Mouse (Mus musculus): ENCODE measurements around the gene 4933427I04Rik.

GRCm38 (mm10) chr4:123860621-123861020 lies 1.1 kb downstream of the 4933427I04Rik start:
- TF ChIP-seq POLR2A (IDR thresholded peaks at IDR 0.05; ENCODE audit: insufficient read length, low read depth), result no peak
- TF ChIP-seq POLR2AphosphoS2 (IDR thresholded peaks at IDR 0.05; ENCODE audit: insufficient read length, low read depth), result no peak
- no peak for TF ChIP-seq USF1 (IDR thresholded peaks at IDR 0.05; ENCODE audit: low read depth)
- no peak for TF ChIP-seq MAX (IDR thresholded peaks at IDR 0.05; ENCODE audit: low read depth)
- TF ChIP-seq TCF3 (IDR thresholded peaks at IDR 0.05; ENCODE audit: insufficient read length, low read depth), result no peak
- TF ChIP-seq CEBPB (IDR thresholded peaks at IDR 0.05; ENCODE audit: insufficient read depth, poor library complexity, severe bottlenecking), result no peak
- no peak for TF ChIP-seq MYOG (IDR thresholded peaks at IDR 0.05; ENCODE audit: control insufficient read depth in 1 of 3, insufficient read depth in 1 of 3, insufficient read length in 2 of 3, low read depth in 2 of 3)
- no peak for TF ChIP-seq TCF12 (IDR thresholded peaks at IDR 0.05; ENCODE audit: insufficient read depth, poor library complexity, severe bottlenecking)
- TF ChIP-seq E2F4 (IDR thresholded peaks at IDR 0.05; ENCODE audit: insufficient read depth), result no peak

All from myocyte (in vitro differentiated cells).